Mouse (Mus musculus) spleen, adult 2 months (tissue): ENCODE data around the gene Mrps23.

Experiments
- CTCF ChIP-seq: fragments of 200-500 bp; IDR thresholded peaks from 2 replicates; pipeline ENCODE4 v1.5.1; 2011; ENCODE audit warnings: mild to moderate bottlenecking, inconsistent platforms; ENCODE audit not compliant: insufficient read depth, insufficient read length, insufficient replicate concordance; ENCODE audit errors: extremely low read depth
- POLR2A ChIP-seq: fragments of 200-500 bp; IDR thresholded peaks from 2 replicates; pipeline ENCODE4 v1.6.1; 2011; ENCODE audit warnings: low read depth, low read length, inconsistent platforms

- TF ChIP-seq POLR2A, result no peak
- TF ChIP-seq CTCF, result no peak
Observed at GRCm38 (mm10) chr11:88214881-88215831, 11.0 kb downstream of the Mrps23 start.
